13 mouse cellular contexts compared by ENCODE assay signal in genomic region chr16:30645841-30646558, GRCm38 (mm10). TPM values are rescaled to one million over a fixed set of nuclear protein-coding genes. Genes with fewer than 3 reads are reported as not detected.
DNase-seq lines count a peak whose midpoint lies in the region; ATAC-seq and TF ChIP-seq lines count a peak whose summit lies in the region.
"Had no signal": no experiment of that assay in that cellular context is flagged by ENCODE, and none has a peak within 500 bp of the region (broad histone marks: within the 10 kb centered on the region; RNA-seq: fewer than 3 reads in every experiment).

No protein-coding gene starts in this region.

- DNase-seq in kidney, postnatal 36 days, result peak; percentile 19 to 33
- DNase-seq in heart, postnatal 14 days, result no peak
- no peak for DNase-seq in heart, postnatal 25 days (ENCODE audit: low spot score)
- DNase-seq in left cerebral cortex, adult 9 months (ENCODE audit: low spot score in 2 of 2), result no peak
- DNase-seq: gastrocnemius, postnatal 36 days; thymus, postnatal 14 days had no signal

- H3K27me3 ChIP-seq in kidney, embryonic 16.5 days (ENCODE audit: insufficient read depth, low read length), result no peaks in the 10 kb centered on the region
- H3K27me3 ChIP-seq in ES-Bruce4 (ENCODE audit: control insufficient read depth, insufficient read depth, low read length, poor library complexity, severe bottlenecking), result no peaks in the 10 kb centered on the region
- H3K27me3 ChIP-seq in limb, embryonic 15.5 days, result no peaks in the 10 kb centered on the region
- H3K27me3 ChIP-seq: liver, embryonic 12.5 days; midbrain, embryonic 13.5 days; neural tube, embryonic 13.5 days had no signal

- TF ChIP-seq CTCF in ES-Bruce4 (IDR thresholded peaks at IDR 0.05; ENCODE audit: low read depth, low read length), result no peak
- TF ChIP-seq CTCF in bone marrow, adult 2 months (IDR thresholded peaks at IDR 0.05; ENCODE audit: control insufficient read depth, insufficient read depth, low read length), result no peak

- no peak overlapping the region for H3K27ac ChIP-seq in kidney, embryonic 16.5 days (ENCODE audit: low read length)
- H3K27ac ChIP-seq in ES-Bruce4 (ENCODE audit: insufficient read depth, low read length), result peak overlapping the region; percentile 95
- H3K27ac ChIP-seq in bone marrow, adult 2 months (ENCODE audit: control insufficient read depth, insufficient read depth, low read depth, low read length, poor library complexity), result peak overlapping the region; percentile 21; the same call in 1 of the 2 replicates
- no peak overlapping the region for H3K27ac ChIP-seq in limb, embryonic 15.5 days
- H3K27ac ChIP-seq: liver, embryonic 12.5 days; midbrain, embryonic 13.5 days; neural tube, embryonic 13.5 days had no signal

- intact Hi-C loops in heart, postnatal 14 days (cut with DNase I), result no loop called here
- intact Hi-C loops in heart, postnatal 25 days (cut with DNase I), result loop anchor here (5.0 kb wide), 1 partner anchor 39 kb away; no protein-coding TSS in a partner anchor

- H3K4me1 ChIP-seq in kidney, embryonic 16.5 days (ENCODE audit: insufficient read depth, low read length), result peaks cover 15% of the 10 kb centered on the region
- peaks cover 3% of the 10 kb centered on the region for H3K4me1 ChIP-seq in ES-Bruce4 (ENCODE audit: control insufficient read depth, insufficient read depth, low read length)
- peaks cover 2% of the 10 kb centered on the region for H3K4me1 ChIP-seq in bone marrow, adult 2 months (ENCODE audit: control insufficient read depth, insufficient read depth, low read length)
- peaks cover 7% of the 10 kb centered on the region; the same call in 1 of the 2 replicates for H3K4me1 ChIP-seq in limb, embryonic 15.5 days

- ATAC-seq in kidney, embryonic 16.5 days (ENCODE audit: low FRiP score, low TSS enrichment), result no peak
- ATAC-seq in limb, embryonic 15.5 days (ENCODE audit: insufficient number of reproducible peaks, low FRiP score, low TSS enrichment, low read depth), result 0 out of 2 replicates have a peak, but pooled peaks have one; percentile 14
- ATAC-seq: liver, embryonic 12.5 days; midbrain, embryonic 13.5 days had no signal

- no peak overlapping the region for H3K4me2 ChIP-seq in kidney, embryonic 16.5 days (replicated peaks; ENCODE audit: low read depth, low read length)
- H3K4me2 ChIP-seq in limb, embryonic 15.5 days, result no peak overlapping the region
- H3K4me2 ChIP-seq: liver, embryonic 12.5 days; midbrain, embryonic 13.5 days; neural tube, embryonic 13.5 days had no signal

- no peak overlapping the region for H3K9ac ChIP-seq in kidney, embryonic 16.5 days (replicated peaks; ENCODE audit: low read length)
- no peak overlapping the region for H3K9ac ChIP-seq in ES-Bruce4 (ENCODE audit: low read depth, poor library complexity, severe bottlenecking)
- no peak overlapping the region for H3K9ac ChIP-seq in limb, embryonic 15.5 days
- H3K9ac ChIP-seq: liver, embryonic 12.5 days; midbrain, embryonic 13.5 days; neural tube, embryonic 13.5 days had no signal

- no peak for TF ChIP-seq POLR2A in ES-Bruce4 (IDR thresholded peaks at IDR 0.05; ENCODE audit: insufficient read depth, low read length)
- TF ChIP-seq POLR2A in bone marrow, adult 2 months (IDR thresholded peaks at IDR 0.05; ENCODE audit: borderline replicate concordance, control insufficient read depth, low read depth, low read length), result no peak

- no peak overlapping the region for H3K4me3 ChIP-seq in kidney, embryonic 16.5 days (ENCODE audit: low read length)
- H3K4me3 ChIP-seq in ES-Bruce4 (ENCODE audit: low read depth, low read length), result no peak overlapping the region
- no peak overlapping the region for H3K4me3 ChIP-seq in bone marrow, adult 2 months (replicated peaks; ENCODE audit: control insufficient read depth, low read depth, low read length)
- H3K4me3 ChIP-seq in limb, embryonic 15.5 days, result no peak overlapping the region
- H3K4me3 ChIP-seq: liver, embryonic 12.5 days; midbrain, embryonic 13.5 days; neural tube, embryonic 13.5 days had no signal

- peak; percentile 87 for TF ChIP-seq EP300 in ES-Bruce4 (IDR thresholded peaks at IDR 0.05; ENCODE audit: insufficient read depth, low read depth, low read length)

- H3K9me3 ChIP-seq in kidney, embryonic 16.5 days (ENCODE audit: low read length), result peaks cover 7% of the 10 kb centered on the region; the same call in 1 of the 2 replicates
- H3K9me3 ChIP-seq in ES-Bruce4 (replicated peaks; ENCODE audit: control insufficient read depth, insufficient read depth, low read length, poor library complexity, severe bottlenecking), result peaks cover 21% of the 10 kb centered on the region
- H3K9me3 ChIP-seq in limb, embryonic 15.5 days, result no peaks in the 10 kb centered on the region; the same call in 1 of the 2 replicates

- 25% methylated on average over 9 of the region's 9 CpGs for WGBS in kidney, embryonic 16.5 days
- 39% methylated on average over 9 of the region's 9 CpGs for WGBS in bone marrow, adult 2 months
- WGBS in limb, embryonic 15.5 days, result 38% methylated on average over 9 of the region's 9 CpGs

- H3K36me3 ChIP-seq in kidney, embryonic 16.5 days (ENCODE audit: insufficient read depth, low read length), result no peaks in the 10 kb centered on the region
- no peaks in the 10 kb centered on the region for H3K36me3 ChIP-seq in ES-Bruce4 (ENCODE audit: control insufficient read depth, insufficient read depth, low read length, poor library complexity, severe bottlenecking)
- H3K36me3 ChIP-seq in limb, embryonic 15.5 days, result no peaks in the 10 kb centered on the region
- H3K36me3 ChIP-seq: liver, embryonic 12.5 days; midbrain, embryonic 13.5 days; neural tube, embryonic 13.5 days had no signal

RNA-seq across cellular contexts. Expression of gene Fam43a, which starts 46.5 kb away (rescaled TPM):
- 25.2 and 26.0 TPM in 2 replicates for polyA plus RNA-seq in kidney, embryonic 16.5 days (2015; fragmentation: Nextera tagmentation; extraction: Ambion mirVana)
- polyA plus RNA-seq in ES-Bruce4 (2011; ENCODE audit: insufficient read depth, insufficient read length, low read depth, missing spikeins), result 14.2 and 15.8 TPM in 2 replicates
- 8.8 and 16.3 TPM in 2 replicates for polyA plus RNA-seq in bone marrow, adult 2 months (2011; ENCODE audit: insufficient read depth, insufficient read length, low replicate concordance, missing spikeins)
- 23.2 and 25.6 TPM in 2 replicates for polyA plus RNA-seq in limb, embryonic 15.5 days (2015; fragmentation: Nextera tagmentation; extraction: Ambion mirVana)
- 10 to 100 TPM; 31.8 to 34.0 TPM for total RNA-seq in heart, postnatal 14 days (2021)
- total RNA-seq in heart, postnatal 25 days (2021), result 10 to 100 TPM; 25.8 to 31.2 TPM

RNA-seq across cellular contexts. Expression of gene Lsg1, which starts 58.6 kb away (rescaled TPM):
- polyA plus RNA-seq in kidney, embryonic 16.5 days (2015; fragmentation: Nextera tagmentation; extraction: Ambion mirVana), result 62.2 and 69.0 TPM in 2 replicates
- 70.9 and 73.3 TPM in 2 replicates for polyA plus RNA-seq in ES-Bruce4 (2011; ENCODE audit: insufficient read depth, insufficient read length, low read depth, missing spikeins)
- polyA plus RNA-seq in bone marrow, adult 2 months (2011; ENCODE audit: insufficient read depth, insufficient read length, low replicate concordance, missing spikeins), result 9.3 and 17.5 TPM in 2 replicates
- 57.2 and 66.1 TPM in 2 replicates for polyA plus RNA-seq in limb, embryonic 15.5 days (2015; fragmentation: Nextera tagmentation; extraction: Ambion mirVana)
- 10 to 100 TPM; 18.0 to 18.6 TPM for total RNA-seq in heart, postnatal 14 days (2021)
- total RNA-seq in heart, postnatal 25 days (2021), result 10 to 100 TPM; 16.9 to 18.8 TPM

Comparison
In these comparisons a context has a peak if more than half of its experiments do, and no peak if none do; other contexts are left out.
1. DNase-seq: peak in kidney, postnatal 36 days (2 of 2); none in heart, postnatal 14 days (0 of 2), heart, postnatal 25 days (single experiment) and left cerebral cortex, adult 9 months (0 of 2).
2. H3K27ac ChIP-seq: peak in ES-Bruce4 (single experiment) and bone marrow, adult 2 months (single experiment); none in kidney, embryonic 16.5 days (single experiment) and limb, embryonic 15.5 days (single experiment).